ENCODE assay signal across 9 mouse cellular contexts in the genomic region with DNA sequence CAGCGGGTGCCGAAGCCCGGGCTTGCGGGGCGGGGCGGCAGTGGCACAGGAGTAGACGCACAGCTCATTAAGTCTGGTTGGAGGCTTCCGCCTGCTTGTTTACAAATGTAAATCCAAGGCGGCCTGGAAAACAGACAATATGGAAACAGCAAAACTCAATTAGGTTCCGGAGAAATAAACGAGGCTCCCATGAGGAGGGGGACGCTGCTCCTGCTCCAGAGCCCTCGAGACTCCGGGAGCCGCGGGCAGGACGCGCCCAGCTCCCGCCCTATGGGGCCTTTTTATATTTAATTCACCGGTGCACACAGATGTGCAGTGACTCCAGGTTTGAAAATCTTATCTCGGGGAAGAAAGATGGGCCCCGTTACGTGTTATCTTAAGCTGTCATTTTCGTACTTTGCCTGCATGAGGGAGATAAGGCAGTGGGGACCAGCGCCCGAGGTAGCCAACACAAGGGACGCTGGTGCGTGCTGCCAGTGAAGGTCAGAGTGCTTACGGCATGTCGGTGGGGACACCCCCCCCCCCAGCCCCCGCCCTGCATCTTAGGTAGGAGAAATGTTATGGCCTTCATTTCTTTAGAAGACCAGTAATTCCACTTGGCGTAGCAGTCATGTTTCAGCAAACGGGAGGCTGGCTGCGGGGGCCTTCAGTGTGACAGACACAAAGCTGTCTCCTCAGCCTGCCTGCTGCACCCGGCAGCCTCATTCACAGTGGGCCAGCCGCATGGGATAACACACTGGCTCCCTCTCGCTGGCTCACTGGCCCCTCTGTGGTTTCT.
DNase-seq lines count a peak whose midpoint lies in the region; ATAC-seq and TF ChIP-seq lines count a peak whose summit lies in the region.
"Had no signal": no experiment of that assay in that cellular context is flagged by ENCODE, and none has a peak within 500 bp of the region (broad histone marks: within the 10 kb centered on the region; RNA-seq: fewer than 3 reads in every experiment).

No protein-coding gene starts in this region.

- H3K27me3 ChIP-seq in intestine, embryonic 15.5 days (replicated peaks), result no peaks in the 10 kb centered on the region
- no peaks in the 10 kb centered on the region for H3K27me3 ChIP-seq in intestine, postnatal 0 days (replicated peaks; ENCODE audit: control insufficient read depth, insufficient read depth, low read length)
- H3K27me3 ChIP-seq in embryonic facial prominence, embryonic 10.5 days (replicated peaks; ENCODE audit: low read depth, poor library complexity, severe bottlenecking), result peaks cover 9% of the 10 kb centered on the region; the same call in 1 of the 2 replicates
- H3K27me3 ChIP-seq in hindbrain, embryonic 15.5 days, result no peaks in the 10 kb centered on the region
- peaks cover 3% of the 10 kb centered on the region; the same call in 1 of the 2 replicates for H3K27me3 ChIP-seq in midbrain, embryonic 12.5 days

- ATAC-seq in intestine, embryonic 15.5 days, result 0 out of 2 replicates have a peak, but pooled peaks have one; percentile 54
- ATAC-seq in intestine, postnatal 0 days, result no peak
- peak; percentile 27; the same call in 1 of the 2 replicates for ATAC-seq in hindbrain, embryonic 15.5 days (ENCODE audit: low FRiP score, low read depth)
- peak; percentile 53 for ATAC-seq in midbrain, embryonic 12.5 days (ENCODE audit: low FRiP score, low read depth)

- H3K4me1 ChIP-seq in intestine, embryonic 15.5 days (replicated peaks), result no peaks in the 10 kb centered on the region
- no peaks in the 10 kb centered on the region for H3K4me1 ChIP-seq in intestine, postnatal 0 days (replicated peaks; ENCODE audit: control insufficient read depth, insufficient read depth, low read length)
- peaks cover 23% of the 10 kb centered on the region for H3K4me1 ChIP-seq in embryonic facial prominence, embryonic 10.5 days
- peaks cover 35% of the 10 kb centered on the region for H3K4me1 ChIP-seq in hindbrain, embryonic 15.5 days (replicated peaks)
- peaks cover 16% of the 10 kb centered on the region for H3K4me1 ChIP-seq in midbrain, embryonic 12.5 days

- H3K4me2 ChIP-seq in intestine, embryonic 15.5 days (replicated peaks), result 0 out of 2 replicates have a peak overlapping the region, but pooled peaks have one; percentile 3
- no peak overlapping the region for H3K4me2 ChIP-seq in intestine, postnatal 0 days (replicated peaks; ENCODE audit: low read depth)
- peak overlapping the region; percentile 20; the same call in 1 of the 2 replicates for H3K4me2 ChIP-seq in hindbrain, embryonic 15.5 days
- peak overlapping the region; percentile 24 for H3K4me2 ChIP-seq in midbrain, embryonic 12.5 days (replicated peaks)

- no peak overlapping the region for H3K4me3 ChIP-seq in intestine, embryonic 15.5 days (replicated peaks)
- H3K4me3 ChIP-seq in intestine, postnatal 0 days (ENCODE audit: low read depth, low read length), result no peak overlapping the region
- H3K4me3 ChIP-seq in embryonic facial prominence, embryonic 10.5 days, result no peak overlapping the region
- H3K4me3 ChIP-seq in hindbrain, embryonic 15.5 days, result no peak overlapping the region
- H3K4me3 ChIP-seq in midbrain, embryonic 12.5 days, result no peak overlapping the region

- H3K27ac ChIP-seq in intestine, embryonic 15.5 days, result no peak overlapping the region
- H3K27ac ChIP-seq in intestine, postnatal 0 days (ENCODE audit: low read depth, low read length), result no peak overlapping the region
- H3K27ac ChIP-seq in embryonic facial prominence, embryonic 10.5 days (replicated peaks), result peak overlapping the region; percentile 55
- H3K27ac ChIP-seq in hindbrain, embryonic 15.5 days (replicated peaks), result peak overlapping the region; percentile 69
- peak overlapping the region; percentile 43 for H3K27ac ChIP-seq in midbrain, embryonic 12.5 days (replicated peaks)

- no peak overlapping the region for H3K9ac ChIP-seq in intestine, embryonic 15.5 days
- no peak overlapping the region for H3K9ac ChIP-seq in intestine, postnatal 0 days (ENCODE audit: low read depth, low read length)
- H3K9ac ChIP-seq in hindbrain, embryonic 15.5 days, result no peak overlapping the region; the same call in 1 of the 2 replicates
- H3K9ac ChIP-seq in midbrain, embryonic 12.5 days (replicated peaks), result no peak overlapping the region

- H3K36me3 ChIP-seq in intestine, embryonic 15.5 days, result no peaks in the 10 kb centered on the region
- H3K36me3 ChIP-seq in intestine, postnatal 0 days (ENCODE audit: control insufficient read depth, insufficient read depth), result no peaks in the 10 kb centered on the region
- H3K36me3 ChIP-seq in embryonic facial prominence, embryonic 10.5 days (replicated peaks), result 0 out of 2 replicates have a peak, but pooled peaks cover 9% of the 10 kb centered on the region
- no peaks in the 10 kb centered on the region for H3K36me3 ChIP-seq in hindbrain, embryonic 15.5 days
- H3K36me3 ChIP-seq in midbrain, embryonic 12.5 days, result 0 out of 2 replicates have a peak, but pooled peaks cover 7% of the 10 kb centered on the region

- no peak for TF ChIP-seq CTCF in intestine, postnatal 0 days (IDR thresholded peaks at IDR 0.05; ENCODE audit: low read depth)

- no peak for DNase-seq in embryonic facial prominence, embryonic 10.5 days (ENCODE audit: low spot score)
- no peak for DNase-seq in cerebellum, postnatal 14 days
- no peak for DNase-seq in MN1 (ENCODE audit: low spot score)
- no peak for DNase-seq in kidney, postnatal 25 days
- DNase-seq: lung, adult 2 months had no signal

- 49% methylated on average over 37 of the region's 37 CpGs for WGBS in intestine, embryonic 15.5 days
- WGBS in intestine, postnatal 0 days, result 34% methylated on average over 37 of the region's 37 CpGs
- 56% methylated on average over 37 of the region's 37 CpGs for WGBS in embryonic facial prominence, embryonic 10.5 days
- WGBS in hindbrain, embryonic 15.5 days, result 29% methylated on average over 37 of the region's 37 CpGs
- 41% methylated on average over 37 of the region's 37 CpGs for WGBS in midbrain, embryonic 12.5 days

- H3K9me3 ChIP-seq in intestine, embryonic 15.5 days, result no peaks in the 10 kb centered on the region
- no peaks in the 10 kb centered on the region for H3K9me3 ChIP-seq in intestine, postnatal 0 days (ENCODE audit: control insufficient read depth)
- H3K9me3 ChIP-seq in embryonic facial prominence, embryonic 10.5 days, result no peaks in the 10 kb centered on the region
- H3K9me3 ChIP-seq in hindbrain, embryonic 15.5 days, result no peaks in the 10 kb centered on the region
- H3K9me3 ChIP-seq in midbrain, embryonic 12.5 days, result 0 out of 2 replicates have a peak, but pooled peaks cover 3% of the 10 kb centered on the region

Comparison
In these comparisons a context has a peak if more than half of its experiments do, and no peak if none do; other contexts are left out.
1. H3K27ac ChIP-seq: peak in embryonic facial prominence, embryonic 10.5 days (single experiment), hindbrain, embryonic 15.5 days (single experiment) and midbrain, embryonic 12.5 days (single experiment); none in intestine, embryonic 15.5 days (single experiment) and intestine, postnatal 0 days (single experiment).